Mouse (Mus musculus): Measurements from ENCODE around the gene Tns4. TPM values are rescaled to one million over a fixed set of nuclear protein-coding genes. Genes with fewer than 3 reads are reported as not detected.

The Tns4 gene
- total RNA-seq, 1 experiment from 2014 or later = not detected

Other genes starting within 250 kb of the Tns4 start
- gene Wipf2, start 225.7 kb downstream of the Tns4 start, total RNA-seq (2017) = 6.4 and 6.7 TPM in 2 replicates
- gene Cdc6, start 181.5 kb downstream of the Tns4 start, total RNA-seq (2017) = 27.3 and 30.6 TPM in 2 replicates
- 5.2 and 6.5 TPM in 2 replicates for gene Rara, start 161.5 kb downstream of the Tns4 start, total RNA-seq (2017)
- gene Gjd3, start 106.3 kb downstream of the Tns4 start, total RNA-seq (2017) = not detected in 2 replicates
- gene Top2a, start 65.1 kb downstream of the Tns4 start, total RNA-seq (2017) = 503 and 531 TPM in 2 replicates
- gene Igfbp4, start 48.1 kb downstream of the Tns4 start, total RNA-seq (2017) = 149 and 168 TPM in 2 replicates
- gene Ccr7, start 65.8 kb upstream of the Tns4 start, total RNA-seq (2017) = 1.2 and 2.8 TPM in 2 replicates
- gene Smarce1, start 141.7 kb upstream of the Tns4 start, total RNA-seq (2017) = 298 and 368 TPM in 2 replicates
- not detected in 2 replicates for gene Krt222, start 154.8 kb upstream of the Tns4 start, total RNA-seq (2017)
- not detected in 2 replicates for gene Krt24, start 196.0 kb upstream of the Tns4 start, total RNA-seq (2017)
- not detected in 2 replicates for gene Krt25, start 233.6 kb upstream of the Tns4 start, total RNA-seq (2017)
- gene Krt26, start 248.7 kb upstream of the Tns4 start, total RNA-seq (2017) = not detected in 2 replicates